Mouse (Mus musculus): ENCODE measurements around the gene Xpa. TPM values are rescaled to one million over a fixed set of nuclear protein-coding genes. Genes with fewer than 3 reads are reported as not detected.

Gene Xpa
- polyA plus RNA-seq, 1 experiment, result 3.4 TPM

- TF ChIP-seq GATA1 (IDR thresholded peaks at IDR 0.05; ENCODE audit: low read length) (no peak), TAL1 (IDR thresholded peaks at IDR 0.05; ENCODE audit: low read length) (no peak)
- H3K36me3 ChIP-seq (ENCODE audit: control insufficient read depth), result peaks cover 82% of the 10 kb centered on the region
Observed at GRCm38 (mm10) chr4:46129311-46130004, 66.7 kb downstream of the Xpa start.

GRCm38 (mm10) chr4:46126541-46126940, 69.6 kb downstream of the Xpa start:
- H3K4me3 ChIP-seq (replicated peaks), result no peak overlapping the region
- TF ChIP-seq TAL1 (IDR thresholded peaks at IDR 0.05; ENCODE audit: low read length), result no peak
- TF ChIP-seq GATA1 (IDR thresholded peaks at IDR 0.05; ENCODE audit: low read length), result no peak
- peaks cover 84% of the 10 kb centered on the region for H3K36me3 ChIP-seq (ENCODE audit: control insufficient read depth)
- H3K27me3 ChIP-seq (ENCODE audit: control insufficient read depth), result no peaks in the 10 kb centered on the region
- no peaks in the 10 kb centered on the region for H3K4me1 ChIP-seq (ENCODE audit: control insufficient read depth)
- no peaks in the 10 kb centered on the region for H3K9me3 ChIP-seq (ENCODE audit: control insufficient read depth, low read length)

More at GRCm38 (mm10) chr4:46129311-46130004, 66.7 kb downstream of the Xpa start:
- Histone ChIP-seq H3K4me3 (replicated peaks) (no peak overlapping the region), H3K9me3 (ENCODE audit: control insufficient read depth, low read length) (no peaks in the 10 kb centered on the region), H3K27me3 (ENCODE audit: control insufficient read depth) (no peaks in the 10 kb centered on the region), H3K4me1 (ENCODE audit: control insufficient read depth) (no peaks in the 10 kb centered on the region)

- no peaks in the 10 kb centered on the region for H3K27me3 ChIP-seq (ENCODE audit: control insufficient read depth)
- TF ChIP-seq GATA1 (IDR thresholded peaks at IDR 0.05; ENCODE audit: low read length) (no peak), TAL1 (IDR thresholded peaks at IDR 0.05; ENCODE audit: low read length) (no peak)
- no peak overlapping the region for H3K4me3 ChIP-seq (replicated peaks)
- H3K36me3 ChIP-seq (ENCODE audit: control insufficient read depth), result peaks cover 86% of the 10 kb centered on the region
- H3K9me3 ChIP-seq (ENCODE audit: control insufficient read depth, low read length), result no peaks in the 10 kb centered on the region
- H3K4me1 ChIP-seq (ENCODE audit: control insufficient read depth), result no peaks in the 10 kb centered on the region
Observed at GRCm38 (mm10) chr4:46123358-46123757, 72.8 kb downstream of the Xpa start.

- H3K27me3 ChIP-seq (ENCODE audit: control insufficient read depth), result no peaks in the 10 kb centered on the region
- TF ChIP-seq GATA1 (IDR thresholded peaks at IDR 0.05; ENCODE audit: low read length) (no peak), TAL1 (IDR thresholded peaks at IDR 0.05; ENCODE audit: low read length) (no peak)
- no peaks in the 10 kb centered on the region for H3K9me3 ChIP-seq (ENCODE audit: control insufficient read depth, low read length)
- H3K4me3 ChIP-seq (replicated peaks), result no peak overlapping the region
- peaks cover 94% of the 10 kb centered on the region for H3K36me3 ChIP-seq (ENCODE audit: control insufficient read depth)
- no peaks in the 10 kb centered on the region for H3K4me1 ChIP-seq (ENCODE audit: control insufficient read depth)
Observed at GRCm38 (mm10) chr4:46120767-46121166, 75.3 kb downstream of the Xpa start.

GRCm38 (mm10) chr4:46119514-46120094, 76.5 kb downstream of the Xpa start:
- H3K27me3 ChIP-seq (ENCODE audit: control insufficient read depth), result no peaks in the 10 kb centered on the region
- no peak for TF ChIP-seq GATA1 (IDR thresholded peaks at IDR 0.05; ENCODE audit: low read length)
- no peak for TF ChIP-seq TAL1 (IDR thresholded peaks at IDR 0.05; ENCODE audit: low read length)
- no peaks in the 10 kb centered on the region for H3K9me3 ChIP-seq (ENCODE audit: control insufficient read depth, low read length)
- H3K36me3 ChIP-seq (ENCODE audit: control insufficient read depth), result peaks cover 94% of the 10 kb centered on the region
- no peaks in the 10 kb centered on the region for H3K4me1 ChIP-seq (ENCODE audit: control insufficient read depth)
- H3K4me3 ChIP-seq (replicated peaks), result no peak overlapping the region

- no peaks in the 10 kb centered on the region for H3K27me3 ChIP-seq (ENCODE audit: control insufficient read depth)
- H3K9me3 ChIP-seq (ENCODE audit: control insufficient read depth, low read length), result no peaks in the 10 kb centered on the region
- no peaks in the 10 kb centered on the region for H3K4me1 ChIP-seq (ENCODE audit: control insufficient read depth)
- no peak overlapping the region for H3K4me3 ChIP-seq (replicated peaks)
- peaks cover 98% of the 10 kb centered on the region for H3K36me3 ChIP-seq (ENCODE audit: control insufficient read depth)
- TF ChIP-seq TAL1 (IDR thresholded peaks at IDR 0.05; ENCODE audit: low read length), result no peak
Observed at GRCm38 (mm10) chr4:46117536-46117935, 78.6 kb downstream of the Xpa start.

GRCm38 (mm10) chr4:46116544-46117175, 79.5 kb downstream of the Xpa start:
- H3K36me3 ChIP-seq (ENCODE audit: control insufficient read depth), result peaks cover 98% of the 10 kb centered on the region
- TF ChIP-seq TAL1 (IDR thresholded peaks at IDR 0.05; ENCODE audit: low read length) (no peak), GATA1 (IDR thresholded peaks at IDR 0.05; ENCODE audit: low read length) (no peak)
- H3K4me3 ChIP-seq (replicated peaks), result no peak overlapping the region
- H3K9me3 ChIP-seq (ENCODE audit: control insufficient read depth, low read length), result no peaks in the 10 kb centered on the region
- no peaks in the 10 kb centered on the region for H3K27me3 ChIP-seq (ENCODE audit: control insufficient read depth)
- H3K4me1 ChIP-seq (ENCODE audit: control insufficient read depth), result no peaks in the 10 kb centered on the region

GRCm38 (mm10) chr4:46115308-46115707, 80.8 kb downstream of the Xpa start:
- Histone ChIP-seq H3K27me3 (ENCODE audit: control insufficient read depth) (no peaks in the 10 kb centered on the region), H3K4me1 (ENCODE audit: control insufficient read depth) (no peaks in the 10 kb centered on the region), H3K36me3 (ENCODE audit: control insufficient read depth) (peaks cover 100% of the 10 kb centered on the region), H3K4me3 (replicated peaks) (no peak overlapping the region), H3K9me3 (ENCODE audit: control insufficient read depth, low read length) (no peaks in the 10 kb centered on the region)
- TF ChIP-seq GATA1 (IDR thresholded peaks at IDR 0.05; ENCODE audit: low read length) (no peak), TAL1 (IDR thresholded peaks at IDR 0.05; ENCODE audit: low read length) (no peak)

- peaks cover 100% of the 10 kb centered on the region for H3K36me3 ChIP-seq (ENCODE audit: control insufficient read depth)
- H3K27me3 ChIP-seq (ENCODE audit: control insufficient read depth), result no peaks in the 10 kb centered on the region
- H3K4me3 ChIP-seq (replicated peaks), result no peak overlapping the region
- TF ChIP-seq TAL1 (IDR thresholded peaks at IDR 0.05; ENCODE audit: low read length), result no peak
- TF ChIP-seq GATA1 (IDR thresholded peaks at IDR 0.05; ENCODE audit: low read length), result no peak
- no peaks in the 10 kb centered on the region for H3K9me3 ChIP-seq (ENCODE audit: control insufficient read depth, low read length)
- H3K4me1 ChIP-seq (ENCODE audit: control insufficient read depth), result no peaks in the 10 kb centered on the region
Observed at GRCm38 (mm10) chr4:46111361-46111760, 84.8 kb downstream of the Xpa start.
